Mouse (Mus musculus): ENCODE data around the gene Gm21992.

Gm21992 gene

DNA sequence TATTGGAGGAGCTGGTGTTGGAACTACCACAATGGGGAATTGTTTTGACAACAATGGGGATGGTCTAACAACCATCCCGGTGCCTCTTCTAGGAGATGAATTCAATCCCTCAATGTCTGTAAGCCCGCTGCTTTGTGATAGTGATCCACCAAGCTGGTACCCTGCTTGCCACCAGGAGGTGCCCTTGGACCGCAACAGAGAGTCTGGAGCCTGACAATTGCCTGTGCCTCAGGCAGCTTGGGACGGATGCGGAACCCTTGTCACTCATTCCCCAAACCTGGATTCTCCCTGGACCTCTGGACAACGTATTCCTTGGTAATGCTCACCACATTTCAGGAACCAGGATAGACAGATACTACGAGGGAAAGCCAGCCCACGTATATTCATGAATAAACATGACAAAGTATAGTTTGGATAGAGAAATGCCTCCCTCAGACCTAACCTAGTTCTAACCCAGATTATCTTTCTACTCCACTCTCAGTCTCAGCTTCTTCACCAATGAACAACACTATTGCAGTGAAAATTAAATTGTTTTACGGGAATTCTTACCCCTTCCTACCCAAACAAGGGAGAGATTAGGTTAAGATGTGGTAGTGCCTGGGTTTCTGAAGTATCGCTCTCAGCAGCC, 55.7 kb downstream of the Gm21992 start:
- in situ Hi-C loops (cut with MboI, MseI): loop anchor here (5.0 to 10.0 kb wide), 2 partner anchors 37 to 219 kb away; partner anchors contain the start of gene Rbm4

DNA sequence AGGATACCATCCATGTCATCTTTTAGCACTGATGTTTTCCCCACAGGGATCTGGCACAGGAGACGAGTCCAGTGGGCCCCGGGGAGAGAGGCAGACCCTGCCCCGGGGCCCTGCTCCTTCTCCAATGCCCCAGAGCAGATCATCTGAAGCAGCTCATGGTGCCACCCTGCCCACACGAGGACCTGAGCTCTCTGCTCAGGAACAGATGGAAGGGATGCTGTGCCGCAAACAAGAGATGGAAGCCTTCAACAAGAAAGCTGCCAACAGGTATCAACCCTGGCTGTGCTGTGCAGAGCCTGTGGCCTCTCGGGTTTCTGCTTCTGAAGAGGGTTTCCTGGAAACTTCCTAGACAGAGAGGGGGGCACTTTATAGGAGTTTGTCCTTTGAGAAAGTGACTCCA, 61.4 kb downstream of the Gm21992 start:
- in situ Hi-C loops (cut with MboI, MseI): loop anchor here (10.0 kb wide), 1 partner anchor 225 kb away; no protein-coding TSS in a partner anchor

DNA sequence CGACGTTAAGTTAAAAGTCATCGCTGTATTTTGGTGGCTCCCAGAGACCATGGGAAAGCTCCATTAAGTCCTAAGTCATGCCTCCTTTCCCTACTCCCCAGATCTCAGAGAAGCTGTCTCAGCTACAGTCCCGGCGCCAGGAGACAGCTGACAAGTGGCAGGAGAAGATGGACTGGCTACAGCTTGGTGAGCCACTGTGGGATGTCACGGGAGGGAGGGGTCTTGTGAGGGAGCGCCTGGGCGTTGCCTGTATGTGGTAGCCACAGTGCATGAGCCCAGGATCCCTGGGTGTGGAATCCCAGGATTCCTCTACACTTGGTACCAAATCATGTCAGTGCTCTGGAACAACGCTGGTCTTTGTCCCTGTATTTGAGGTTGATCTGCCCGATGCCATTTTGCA, 62.9 kb downstream of the Gm21992 start:
- in situ Hi-C loops (cut with MboI, MseI): no loop called here

DNA sequence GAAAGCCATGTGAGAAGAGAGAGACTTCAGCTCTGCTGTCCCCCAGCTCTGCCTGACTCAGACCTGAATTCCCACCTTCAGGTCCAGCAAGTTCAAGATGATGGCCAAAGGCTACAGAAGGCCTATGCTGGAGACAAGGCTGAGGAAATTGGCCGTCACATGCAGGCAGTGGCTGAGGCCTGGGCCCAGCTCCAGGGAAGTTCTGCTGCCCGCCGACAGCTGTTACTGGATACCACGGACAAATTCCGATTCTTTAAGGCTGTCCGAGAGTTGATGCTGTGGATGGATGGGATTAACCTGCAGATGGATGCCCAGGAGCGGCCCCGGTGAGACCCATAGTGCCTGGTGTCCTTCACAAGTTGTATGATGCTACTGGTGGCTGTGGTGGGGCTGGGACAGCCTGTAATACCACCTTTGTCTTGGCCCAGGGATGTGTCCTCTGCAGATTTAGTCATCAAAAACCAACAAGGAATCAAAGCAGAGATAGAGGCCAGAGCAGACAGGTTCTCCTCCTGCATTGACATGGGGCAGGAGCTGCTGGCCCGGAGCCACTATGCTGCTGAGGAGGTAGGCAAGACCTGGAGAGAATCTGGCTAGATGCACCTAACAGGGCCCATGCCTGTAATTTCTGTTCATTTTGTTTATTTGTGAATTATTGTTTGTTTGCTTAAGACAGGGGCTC, 63.6 kb downstream of the Gm21992 start:
- in situ Hi-C loops (cut with MboI, MseI): no loop called here

- in situ Hi-C loops (cut with MboI, MseI): no loop called here
Measured at GRCm38 (mm10) chr19:4746611-4747010, 64.8 kb downstream of the Gm21992 start.

DNA sequence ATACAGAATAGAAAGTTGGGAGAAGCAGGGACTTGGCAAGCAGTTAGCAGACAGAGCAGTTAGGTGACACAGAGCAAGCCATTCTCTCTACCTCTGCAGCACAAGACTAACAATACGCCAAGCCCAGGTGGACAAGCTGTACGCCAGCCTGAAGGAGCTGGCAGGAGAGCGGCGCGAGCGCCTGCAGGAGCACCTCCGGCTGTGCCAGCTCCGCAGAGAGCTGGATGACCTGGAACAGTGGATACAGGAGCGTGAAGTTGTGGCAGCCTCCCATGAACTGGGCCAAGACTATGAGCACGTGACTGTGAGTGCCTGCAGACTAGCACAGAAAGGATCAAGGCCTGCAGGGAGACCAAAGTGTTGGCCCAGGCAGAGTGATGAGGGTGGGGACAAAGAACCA, 65.7 kb downstream of the Gm21992 start:
- in situ Hi-C loops (cut with MboI, MseI): no loop called here

DNA sequence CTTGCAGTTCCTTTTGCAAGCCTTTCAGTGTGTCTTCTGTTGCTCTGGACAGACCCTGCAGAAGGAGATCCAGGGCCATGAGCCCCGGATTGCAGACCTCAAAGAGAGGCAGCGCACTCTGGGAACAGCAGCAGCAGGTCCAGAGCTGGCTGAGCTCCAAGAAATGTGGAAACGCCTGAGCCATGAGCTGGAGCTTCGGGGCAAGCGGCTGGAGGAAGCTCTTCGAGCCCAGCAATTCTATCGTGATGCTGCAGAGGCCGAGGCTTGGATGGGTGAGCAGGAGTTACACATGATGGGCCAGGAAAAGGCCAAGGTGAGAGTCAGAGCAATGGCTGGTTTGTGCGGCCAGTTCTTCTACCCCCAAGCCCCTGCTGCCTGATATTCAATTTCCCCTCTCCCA, 66.4 kb downstream of the Gm21992 start:
- in situ Hi-C loops (cut with MboI, MseI): no loop called here

- in situ Hi-C loops (cut with MboI, MseI): loop anchor here (5.0 kb wide), 1 partner anchor 97 kb away; no protein-coding TSS in a partner anchor
Measured at GRCm38 (mm10) chr19:4744026-4744425, 67.4 kb downstream of the Gm21992 start.

DNA sequence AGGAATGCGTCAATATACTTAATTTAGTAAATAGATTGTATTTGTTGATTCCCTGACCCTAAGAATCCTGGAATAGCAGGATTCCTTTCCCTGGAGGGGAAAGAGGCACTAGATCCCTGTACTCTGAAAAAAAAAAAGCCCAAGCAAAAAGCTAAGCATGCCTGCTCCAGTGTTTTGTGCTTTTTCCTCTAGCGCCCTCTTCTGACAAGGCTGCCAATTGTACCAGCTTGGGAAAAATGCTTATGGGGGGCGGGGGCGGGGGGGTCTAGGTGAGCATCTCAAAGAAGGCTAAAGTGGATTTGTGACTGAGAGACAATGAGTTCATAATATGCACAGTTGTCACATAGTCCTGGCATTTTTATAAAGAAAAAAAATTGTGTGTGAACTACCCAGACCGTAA, 67.9 kb downstream of the Gm21992 start:
- in situ Hi-C loops (cut with MboI, MseI): loop anchor here (5.0 kb wide), 1 partner anchor 96 kb away; no protein-coding TSS in a partner anchor

DNA sequence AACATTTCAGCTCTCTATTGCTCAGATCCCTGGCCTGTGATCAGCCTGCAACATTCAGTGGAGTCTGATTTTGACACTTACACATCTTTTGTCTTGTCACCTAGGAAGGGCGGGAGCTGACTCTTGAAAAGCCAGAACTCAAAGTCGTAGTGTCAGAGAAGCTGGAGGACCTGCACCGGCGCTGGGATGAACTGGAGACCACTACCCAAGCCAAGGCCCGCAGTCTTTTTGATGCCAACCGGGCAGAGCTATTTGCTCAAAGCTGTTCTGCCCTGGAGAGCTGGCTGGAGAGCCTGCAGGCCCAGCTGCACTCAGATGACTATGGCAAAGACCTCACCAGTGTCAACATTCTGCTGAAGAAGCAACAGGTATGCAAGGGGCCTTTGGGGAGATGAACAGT, 69.2 kb downstream of the Gm21992 start:
- in situ Hi-C loops (cut with MboI, MseI): loop anchor here (5.0 kb wide), 1 partner anchor 95 kb away; no protein-coding TSS in a partner anchor

DNA sequence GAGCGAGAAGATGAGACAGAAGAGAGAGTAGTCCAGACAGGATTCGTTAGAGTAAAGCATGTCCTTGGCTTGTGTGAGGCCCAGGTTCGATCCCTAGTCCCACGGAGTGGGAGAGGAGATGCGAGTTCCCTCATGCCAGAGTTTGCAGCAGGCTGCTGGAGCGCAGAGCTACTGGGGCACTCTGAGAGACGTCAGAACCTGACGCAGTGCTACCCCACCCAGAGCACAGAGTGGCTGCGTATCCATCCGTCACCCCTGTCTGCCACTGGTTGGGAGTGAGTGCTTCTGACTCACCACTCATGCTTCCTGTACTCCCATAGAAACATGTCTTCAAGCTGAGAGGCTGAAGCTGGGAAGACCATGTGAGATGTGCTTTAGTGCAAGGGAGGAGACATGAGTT, 69.9 kb downstream of the Gm21992 start:
- in situ Hi-C loops (cut with MboI, MseI): loop anchor here (5.0 kb wide), 1 partner anchor 94 kb away; no protein-coding TSS in a partner anchor

DNA sequence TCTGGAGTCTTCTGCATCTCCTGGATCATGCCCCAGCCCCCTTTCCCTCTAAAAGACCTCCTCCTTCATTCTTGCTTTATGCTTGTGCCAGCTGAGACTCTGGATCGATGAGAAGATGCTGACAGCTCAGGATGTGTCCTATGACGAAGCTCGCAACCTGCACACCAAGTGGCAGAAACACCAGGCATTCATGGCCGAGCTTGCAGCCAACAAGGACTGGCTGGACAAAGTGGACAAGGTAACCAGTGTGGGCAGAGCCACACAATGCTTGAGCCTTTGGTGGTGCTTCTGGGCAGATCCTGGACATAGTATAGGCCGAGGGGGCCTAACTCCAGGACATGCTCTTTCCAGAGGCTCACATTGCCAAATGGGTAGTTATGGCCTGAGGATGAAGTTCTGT, 71.7 kb downstream of the Gm21992 start:
- in situ Hi-C loops (cut with MboI, MseI): loop anchor here (5.0 kb wide), 1 partner anchor 92 kb away; no protein-coding TSS in a partner anchor

- in situ Hi-C loops (cut with MboI, MseI): no loop called here
Measured at GRCm38 (mm10) chr19:4739053-4739452, 72.4 kb downstream of the Gm21992 start.

- in situ Hi-C loops (cut with MboI, MseI): no loop called here
Measured at GRCm38 (mm10) chr19:4737866-4738265, 73.5 kb downstream of the Gm21992 start.

DNA sequence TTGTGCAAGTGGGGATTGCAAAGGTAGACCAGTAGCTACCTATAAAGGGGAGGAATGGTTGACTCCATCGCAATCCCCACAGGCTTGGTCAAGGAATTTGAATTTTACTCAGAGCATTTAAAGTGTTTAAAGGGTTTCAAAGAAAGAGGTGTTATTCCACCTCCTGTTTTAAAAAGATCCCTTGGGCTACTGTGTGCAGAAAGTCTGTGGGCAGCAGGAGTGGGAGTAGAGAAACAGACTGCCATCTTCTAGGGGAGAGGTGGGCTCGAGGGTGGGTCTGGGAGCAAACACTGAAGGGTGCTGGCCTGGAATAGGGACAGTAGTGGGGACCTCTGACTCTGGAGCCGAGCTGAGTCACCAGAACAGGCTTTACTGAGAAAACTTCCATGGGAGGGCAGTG, 78.4 kb downstream of the Gm21992 start:
- in situ Hi-C loops (cut with MboI, MseI): no loop called here

DNA sequence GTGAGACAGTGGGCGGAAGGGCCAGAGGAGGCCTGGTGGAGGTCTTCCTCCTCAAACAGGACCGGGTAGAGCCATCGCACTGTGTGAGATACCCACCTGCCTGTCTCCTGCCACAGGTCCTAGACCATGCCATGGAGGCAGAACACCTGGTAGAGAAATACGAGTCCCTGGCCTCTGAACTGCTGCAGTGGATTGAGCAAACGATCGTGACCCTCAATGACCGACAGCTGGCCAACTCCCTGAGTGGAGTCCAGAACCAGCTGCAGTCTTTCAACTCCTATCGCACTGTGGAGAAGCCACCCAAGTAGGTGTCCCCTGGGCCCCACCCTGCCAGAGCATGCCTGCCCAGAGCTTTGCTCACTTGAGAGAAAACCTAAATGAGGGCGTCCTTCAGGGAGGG, 82.2 kb downstream of the Gm21992 start:
- in situ Hi-C loops (cut with MboI, MseI): no loop called here

- in situ Hi-C loops (cut with MboI, MseI): no loop called here
Measured at GRCm38 (mm10) chr19:4720671-4721244, 90.7 kb downstream of the Gm21992 start.

- in situ Hi-C loops (cut with MboI, MseI): no loop called here
Measured at GRCm38 (mm10) chr19:4720112-4720511, 91.3 kb downstream of the Gm21992 start.

GRCm38 (mm10) chr19:4719351-4719764, 92.1 kb downstream of the Gm21992 start:
- in situ Hi-C loops (cut with MboI, MseI): no loop called here

- in situ Hi-C loops (cut with MboI, MseI): no loop called here
Measured at GRCm38 (mm10) chr19:4718716-4719115, 92.7 kb downstream of the Gm21992 start.

DNA sequence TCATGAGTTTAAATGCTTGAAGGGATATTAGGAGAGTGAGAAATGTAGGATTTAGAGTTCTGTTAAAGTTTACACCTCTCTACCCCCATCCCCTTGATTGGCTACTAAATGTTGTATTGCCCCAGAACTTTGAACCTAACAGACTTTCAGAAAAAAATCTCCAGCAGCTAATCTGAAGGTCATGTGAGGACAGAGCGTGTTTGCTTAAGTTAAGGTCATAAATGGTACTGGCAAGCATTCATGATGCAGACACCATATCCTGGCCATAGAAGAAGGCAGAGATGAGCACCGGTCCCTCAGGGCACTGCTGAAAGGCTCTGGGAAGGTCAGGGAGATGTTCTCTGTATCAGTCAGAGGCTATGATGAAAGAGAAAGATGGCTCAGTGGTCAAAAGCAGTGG, 94.1 kb downstream of the Gm21992 start:
- in situ Hi-C loops (cut with MboI, MseI): no loop called here

- in situ Hi-C loops (cut with MboI, MseI): no loop called here
Measured at GRCm38 (mm10) chr19:4716756-4717155, 94.7 kb downstream of the Gm21992 start.

- in situ Hi-C loops (cut with MboI, MseI): no loop called here
Measured at GRCm38 (mm10) chr19:4713886-4714285, 97.5 kb downstream of the Gm21992 start.

Measured in regulatory T cell (primary cell).